Mouse (Mus musculus) CH12F3 (cell line): Measurements from ENCODE around the gene Usp51.
"Not testable (repeated sequence)": the region's sequence is repeated elsewhere in the genome, so short reads cannot be mapped to it uniquely, and the experiment has no call there.

ENCODE experiments used
- in situ Hi-C: fragments of 300-500 bp; cut with MboI; formaldehyde crosslinking; loops from 2 replicates; pipeline ENCODE4 v1.14.3; 2020; ENCODE audit warnings: low sequenced_read_pairs

Gene Usp51

GRCm38 (mm10) chrX:153006387-153006841 is at the start of gene Usp51:
TSS of gene Usp51 (plus strand) at chrX:153006469.
- in situ Hi-C loops = no loop called here

- in situ Hi-C loops = no loop called here
Measured at GRCm38 (mm10) chrX:152969606-152970005, 36.7 kb upstream of the Usp51 start.

DNA sequence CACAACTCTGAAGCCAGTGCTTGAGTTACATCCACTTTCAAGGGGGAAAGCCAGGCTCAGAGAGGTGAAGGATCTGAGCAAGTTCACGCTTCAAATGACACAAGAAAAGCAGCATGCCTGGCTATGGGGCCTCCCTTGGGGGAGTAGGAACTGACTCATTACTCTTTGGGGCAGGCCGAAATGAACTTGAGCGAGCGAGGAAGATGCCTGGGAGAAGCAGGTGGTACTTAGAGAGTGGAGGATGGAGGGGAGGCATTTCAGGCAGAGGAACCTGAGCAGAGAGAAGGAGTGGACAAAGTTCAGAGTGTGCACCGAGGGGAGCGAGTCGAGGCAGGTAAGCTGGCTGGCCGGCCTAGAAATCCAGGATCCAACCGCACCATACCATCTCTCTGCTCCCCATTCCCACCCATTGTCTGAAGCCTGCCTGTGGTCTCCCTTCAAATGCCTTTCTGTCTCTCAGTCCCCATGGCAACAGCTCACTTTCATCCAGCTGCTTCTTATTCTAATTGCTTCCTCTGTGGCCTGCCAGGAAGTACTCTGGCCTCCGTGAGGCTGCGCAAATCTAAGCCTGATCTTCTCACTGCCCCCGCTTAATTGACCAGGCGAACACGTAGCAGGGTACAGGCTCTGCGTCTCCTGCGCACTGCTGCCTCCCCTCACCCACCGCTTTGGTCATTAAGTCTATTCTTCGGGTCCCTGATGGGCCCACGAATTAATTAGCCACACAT is 32.6 kb upstream of the Usp51 start:
- in situ Hi-C loops = not testable (repeated sequence)

GRCm38 (mm10) chrX:152974204-152974661 is 32.0 kb upstream of the Usp51 start:
- in situ Hi-C loops = no loop called here

DNA sequence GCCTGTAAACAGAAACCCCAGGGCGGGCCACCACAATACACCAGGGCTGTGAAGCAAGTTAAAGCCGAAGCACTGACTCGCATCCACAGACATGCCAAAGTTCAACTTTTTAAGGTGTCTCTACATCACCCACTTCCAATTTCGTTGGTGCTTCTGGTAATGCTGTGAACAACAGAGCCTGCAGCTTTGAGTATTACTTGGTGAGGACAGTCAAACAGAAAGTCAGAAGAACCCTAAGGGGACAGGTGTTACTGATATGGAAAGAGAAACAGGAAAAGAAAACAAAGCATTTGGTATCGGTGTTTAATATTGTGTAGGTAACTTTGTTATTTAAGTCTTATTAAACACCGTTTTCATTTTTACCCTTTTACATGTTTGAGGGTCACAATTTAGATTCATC is 29.7 kb upstream of the Usp51 start:
- in situ Hi-C loops = no loop called here

- in situ Hi-C loops = no loop called here
Measured at GRCm38 (mm10) chrX:152985009-152985408, 21.3 kb upstream of the Usp51 start.

GRCm38 (mm10) chrX:152989852-152990251 is 16.4 kb upstream of the Usp51 start:
- in situ Hi-C loops = not testable (repeated sequence)

- in situ Hi-C loops = not testable (repeated sequence)
Measured at GRCm38 (mm10) chrX:152996105-152996504, 10.2 kb upstream of the Usp51 start.

GRCm38 (mm10) chrX:153007021-153007684 is 884 bp downstream of the Usp51 start:
- in situ Hi-C loops = no loop called here

DNA sequence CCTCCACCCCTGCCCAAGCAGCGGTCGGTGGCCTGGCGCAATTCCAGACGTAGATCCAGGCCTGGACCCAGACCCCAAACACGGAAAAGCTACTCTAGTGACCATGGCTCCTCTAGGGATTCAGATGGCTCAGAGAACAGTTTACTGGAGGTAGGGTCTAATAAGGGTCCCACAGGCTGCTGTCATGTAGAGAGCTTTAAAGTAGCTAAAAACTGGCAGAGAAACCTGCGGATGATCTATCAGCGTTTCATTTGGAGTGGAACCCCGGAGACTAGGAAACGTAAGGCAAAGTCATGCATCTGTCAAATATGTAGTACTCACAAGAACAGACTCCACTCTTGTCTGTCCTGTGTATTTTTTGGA is 1.4 kb downstream of the Usp51 start:
- in situ Hi-C loops = no loop called here

DNA sequence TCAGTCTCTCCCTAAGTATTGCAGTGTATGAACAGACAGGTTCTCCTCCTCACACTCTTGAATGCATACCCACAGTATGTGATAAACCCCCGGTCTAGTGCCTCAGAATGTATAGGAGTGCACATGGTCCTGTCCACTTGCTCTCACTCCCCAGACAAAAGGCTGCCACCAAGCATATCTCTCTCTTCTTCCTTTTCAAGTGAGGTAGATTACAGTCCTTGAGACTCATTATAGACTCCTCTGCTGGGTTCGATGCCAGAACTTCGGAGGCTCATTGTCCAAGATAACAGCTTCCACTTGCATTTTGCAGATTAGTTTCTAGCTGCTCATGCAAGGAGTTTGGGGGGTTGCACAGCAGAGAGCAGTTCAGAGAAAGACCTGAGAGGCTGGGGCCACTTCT is 19.0 kb downstream of the Usp51 start:
- in situ Hi-C loops = not testable (repeated sequence)

GRCm38 (mm10) chrX:153025709-153026108 is 19.4 kb downstream of the Usp51 start:
- in situ Hi-C loops = not testable (repeated sequence)

DNA sequence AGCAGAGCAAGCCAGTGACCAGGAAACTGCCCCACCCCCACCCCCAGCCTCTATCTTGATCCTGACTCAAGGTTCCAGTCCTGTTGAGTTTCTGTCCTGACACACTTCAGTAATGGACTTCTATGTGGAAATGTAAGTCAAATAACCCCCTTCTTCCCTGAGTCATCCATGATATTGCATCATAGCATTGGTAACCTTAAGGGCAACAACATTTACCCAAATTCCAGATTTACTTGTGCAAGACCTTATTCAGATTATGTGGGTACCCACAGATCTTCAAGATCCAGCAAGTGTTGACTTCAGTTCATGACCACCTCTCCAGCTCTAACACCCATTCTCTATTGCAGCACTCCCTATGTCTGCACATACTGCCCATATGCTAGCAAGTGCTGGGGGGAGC is 25.3 kb downstream of the Usp51 start:
- in situ Hi-C loops = not testable (repeated sequence)

GRCm38 (mm10) chrX:153037087-153037971 is 31.1 kb downstream of the Usp51 start, which contains the start of gene Mageh1:
TSS of gene Mageh1 (minus strand) at chrX:153037575.
- in situ Hi-C loops = no loop called here

GRCm38 (mm10) chrX:153037972-153038744 is 31.9 kb downstream of the Usp51 start:
- in situ Hi-C loops = not testable (repeated sequence)
